Mouse (Mus musculus) neural tube, embryonic 12.5 days (tissue): Measurements from ENCODE around the gene Adcy6. TPM values are rescaled to one million over a fixed set of nuclear protein-coding genes. Genes with fewer than 3 reads are reported as not detected.

ENCODE experiments used
- ATAC-seq: fragments of 200-750 bp; cut with Nextera tagmentation; 2 replicates; pipeline ENCODE4 v1.8.0; 2017; ENCODE audit warnings: low read depth, mild to moderate bottlenecking, moderate TSS enrichment, moderate library complexity; ENCODE audit not compliant: low FRiP score
- H3K27ac ChIP-seq: fragments of 300-500 bp; sonication (generic); 2 replicates; pipeline ENCODE4 v1.5.1; 2016
- H3K27me3 ChIP-seq: fragments of 300-500 bp; sonication (generic); replicated peaks from 2 replicates; pipeline ENCODE4 v1.6.1; 2016; ENCODE audit warnings: mild to moderate bottlenecking
- H3K36me3 ChIP-seq: fragments of 300-500 bp; sonication (generic); 2 replicates; pipeline ENCODE4 v1.6.1; 2016; ENCODE audit warnings: mild to moderate bottlenecking
- H3K4me1 ChIP-seq: fragments of 300-500 bp; sonication (generic); 2 replicates; pipeline ENCODE4 v1.6.1; 2016
- H3K4me2 ChIP-seq: fragments of 300-500 bp; sonication (generic); replicated peaks from 2 replicates; pipeline ENCODE4 v1.6.1; 2016; ENCODE audit warnings: mild to moderate bottlenecking
- H3K4me3 ChIP-seq: fragments of 300-500 bp; sonication (generic); 2 replicates; pipeline ENCODE4 v1.5.1; 2016
- H3K9ac ChIP-seq: fragments of 300-500 bp; sonication (generic); 2 replicates; pipeline ENCODE4 v1.6.1; 2016; ENCODE audit warnings: mild to moderate bottlenecking
- H3K9me3 ChIP-seq: fragments of 300-500 bp; sonication (generic); 2 replicates; pipeline ENCODE4 v1.6.1; 2016; ENCODE audit warnings: mild to moderate bottlenecking
- WGBS: fragments of 180-500 bp; shearing (Covaris S2); methylation state at CpG from one replicate; pipeline ENCODE4 v1.1.7; 2016; 5-methylcytosine and 5-hydroxymethylcytosine counted together
- polyA plus RNA-seq: library from polyadenylated mRNA; unstranded; fragments of >200 nt; fragmentation: Nextera tagmentation; extraction: Ambion mirVana; gene quantifications from 2 replicates; pipeline ENCODE4 v1.2.1, GENCODE M21; 2016

The Adcy6 gene
- 14.5 and 16.3 TPM in 2 replicates for polyA plus RNA-seq

DNA sequence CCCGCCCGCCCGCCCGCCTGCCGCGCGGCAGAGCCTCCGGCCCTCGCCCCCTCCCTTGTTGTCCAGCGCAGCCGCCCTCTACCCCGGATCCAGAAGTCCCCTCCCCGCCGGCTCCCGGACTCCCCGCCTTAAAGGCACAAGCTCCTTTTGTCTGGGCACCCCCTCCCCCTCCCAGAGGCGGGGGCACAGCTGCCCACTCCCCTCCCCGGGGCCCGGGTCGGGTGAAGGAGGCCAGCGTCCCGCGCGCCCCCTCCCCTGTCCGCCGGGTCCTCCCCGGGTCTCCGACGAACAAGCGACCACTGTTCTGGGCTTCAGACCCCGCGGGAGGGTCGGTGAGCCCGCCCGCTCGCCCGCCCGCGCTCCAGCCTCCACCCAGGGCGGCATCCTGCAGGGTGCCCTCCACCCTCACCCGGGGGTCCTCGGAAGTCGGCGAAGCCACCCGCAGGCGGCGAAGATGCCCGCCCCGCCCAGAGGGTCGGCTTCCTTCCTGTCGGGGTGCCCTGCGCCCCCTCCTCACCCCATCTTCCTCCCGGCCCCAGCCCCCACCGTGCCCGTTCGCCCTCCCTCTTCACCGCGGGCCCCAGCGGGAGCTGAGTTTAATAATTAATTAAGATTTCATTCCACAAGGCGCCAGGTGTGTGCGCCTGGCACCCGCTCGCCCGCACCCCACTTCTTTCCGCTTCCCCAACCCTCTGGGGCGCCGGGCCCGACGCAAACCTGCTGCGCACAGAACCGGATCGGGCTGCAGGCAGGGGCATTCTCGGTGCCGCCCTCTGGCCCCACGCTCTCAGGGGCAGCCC is at the start of gene Adcy6:
TSS of gene Adcy6 (minus strand) at position 746 of the 800 bp plus-strand sequence.
- H3K4me3 ChIP-seq, result peak within 1 kb of the TSS; percentile 80
- H3K4me2 ChIP-seq, result peak within 1 kb of the TSS; percentile 77
- H3K9ac ChIP-seq, result peak within 1 kb of the TSS; percentile 86
- H3K36me3 ChIP-seq, result peaks cover under 1% of the 10 kb centered on the region; the same call in 1 of the 2 replicates
- peaks cover 27% of the 10 kb centered on the region for H3K4me1 ChIP-seq
- WGBS, result under 1% methylated on average over 69 of the region's 75 CpGs
- no peaks in the 10 kb centered on the region for H3K9me3 ChIP-seq
- H3K27ac ChIP-seq, result peak within 1 kb of the TSS; percentile 77
- H3K27me3 ChIP-seq, result no peaks in the 10 kb centered on the region
- peak; percentile 81 for ATAC-seq

DNA sequence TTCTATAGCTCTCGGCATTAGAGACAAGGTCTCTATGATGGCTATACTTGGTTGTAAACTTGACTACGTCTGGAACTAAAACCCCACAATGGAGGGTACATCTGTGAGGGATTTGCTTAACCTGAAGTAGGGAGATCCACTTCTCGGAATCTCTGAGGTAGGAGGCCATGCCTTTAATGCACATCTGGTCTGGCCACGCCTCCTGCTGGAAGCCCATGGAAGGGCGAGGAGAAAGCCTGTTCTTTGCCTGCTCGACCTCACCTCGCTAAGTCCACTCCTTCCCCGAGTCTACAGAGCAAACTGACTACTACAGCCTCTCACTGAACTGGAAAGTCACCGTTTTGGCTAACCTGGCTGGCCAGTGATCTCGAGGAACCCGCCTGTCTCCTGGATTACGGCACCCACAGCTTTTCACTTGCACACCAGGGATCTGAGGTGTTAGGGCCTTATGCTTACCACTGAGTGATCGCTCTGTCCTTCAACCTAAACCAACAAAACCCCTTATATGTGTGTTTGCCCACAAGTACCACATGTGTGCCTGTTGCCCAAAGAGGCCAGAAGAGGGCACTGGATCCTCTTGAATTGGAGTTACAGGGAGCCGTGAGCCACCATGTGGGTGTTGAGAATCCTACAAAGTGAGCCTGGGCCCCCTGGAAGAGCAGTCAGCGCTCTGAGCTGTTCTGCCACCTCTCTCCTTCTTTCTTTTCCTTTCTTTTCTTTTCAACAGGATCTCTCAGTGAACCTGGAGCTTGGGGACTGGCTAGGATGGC is 47.3 kb upstream of the Adcy6 start:
- Histone ChIP-seq H3K9me3 (no peaks in the 10 kb centered on the region), H3K4me3 (no peak overlapping the region), H3K4me2 (no peak overlapping the region), H3K9ac (no peak overlapping the region), H3K36me3 (peaks cover 69% of the 10 kb centered on the region), H3K4me1 (no peaks in the 10 kb centered on the region), H3K27ac (no peak overlapping the region), H3K27me3 (no peaks in the 10 kb centered on the region)
- ATAC-seq, result no peak
- 85% methylated on average over 15 of the region's 15 CpGs for WGBS

DNA sequence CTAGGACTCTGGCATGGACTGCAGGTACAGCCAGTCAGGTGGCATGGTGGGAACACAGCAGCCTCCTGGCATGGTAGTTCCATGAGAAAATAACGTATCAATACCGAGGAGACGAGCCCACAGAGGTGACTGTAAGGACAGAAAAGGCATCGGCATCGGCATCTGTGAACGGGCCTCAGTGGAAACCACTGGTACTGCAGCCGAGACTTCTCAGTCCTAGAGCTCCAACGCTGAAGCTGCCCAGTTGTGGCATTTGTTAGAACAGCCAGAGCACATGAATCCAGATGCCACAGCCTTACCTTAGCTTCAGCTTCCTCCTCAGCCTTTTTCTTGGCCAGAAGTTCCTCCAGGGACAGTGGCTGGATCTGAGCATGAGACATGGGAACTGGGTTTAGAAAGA is 42.3 kb upstream of the Adcy6 start:
- Histone ChIP-seq H3K27me3 (no peaks in the 10 kb centered on the region), H3K4me3 (no peak overlapping the region), H3K9me3 (no peaks in the 10 kb centered on the region), H3K27ac (no peak overlapping the region), H3K9ac (no peak overlapping the region), H3K36me3 (peaks cover 95% of the 10 kb centered on the region), H3K4me2 (no peak overlapping the region), H3K4me1 (no peaks in the 10 kb centered on the region)
- no peak for ATAC-seq
- 95% methylated on average over 8 of the region's 8 CpGs for WGBS

GRCm38 (mm10) chr15:98651431-98651830 is 41.6 kb upstream of the Adcy6 start:
- no peaks in the 10 kb centered on the region for H3K4me1 ChIP-seq
- H3K9me3 ChIP-seq, result no peaks in the 10 kb centered on the region
- no peak for ATAC-seq
- H3K4me2 ChIP-seq, result no peak overlapping the region
- 91% methylated on average over 15 of the region's 15 CpGs for WGBS
- no peak overlapping the region for H3K4me3 ChIP-seq
- no peaks in the 10 kb centered on the region for H3K27me3 ChIP-seq
- peaks cover 95% of the 10 kb centered on the region for H3K36me3 ChIP-seq
- H3K27ac ChIP-seq, result no peak overlapping the region
- no peak overlapping the region for H3K9ac ChIP-seq

GRCm38 (mm10) chr15:98648071-98648470 is 38.2 kb upstream of the Adcy6 start:
- Histone ChIP-seq H3K4me2 (no peak overlapping the region), H3K27me3 (no peaks in the 10 kb centered on the region), H3K4me1 (no peaks in the 10 kb centered on the region), H3K4me3 (no peak overlapping the region), H3K36me3 (peaks cover 99% of the 10 kb centered on the region), H3K9ac (no peak overlapping the region), H3K9me3 (no peaks in the 10 kb centered on the region), H3K27ac (no peak overlapping the region)
- ATAC-seq, result no peak
- 97% methylated on average over 3 of the region's 3 CpGs for WGBS

GRCm38 (mm10) chr15:98647308-98647707 is 37.4 kb upstream of the Adcy6 start:
- no peak overlapping the region for H3K27ac ChIP-seq
- no peak overlapping the region for H3K4me3 ChIP-seq
- WGBS, result 90% methylated on average over 10 of the region's 10 CpGs
- no peaks in the 10 kb centered on the region for H3K4me1 ChIP-seq
- peaks cover 99% of the 10 kb centered on the region for H3K36me3 ChIP-seq
- no peak overlapping the region for H3K9ac ChIP-seq
- no peaks in the 10 kb centered on the region for H3K9me3 ChIP-seq
- H3K4me2 ChIP-seq, result no peak overlapping the region
- H3K27me3 ChIP-seq, result no peaks in the 10 kb centered on the region
- ATAC-seq, result no peak

- no peak for ATAC-seq
- no peaks in the 10 kb centered on the region for H3K4me1 ChIP-seq
- WGBS, result 89% methylated on average over 8 of the region's 8 CpGs
- no peaks in the 10 kb centered on the region for H3K9me3 ChIP-seq
- H3K4me3 ChIP-seq, result no peak overlapping the region
- no peak overlapping the region for H3K27ac ChIP-seq
- H3K27me3 ChIP-seq, result no peaks in the 10 kb centered on the region
- no peak overlapping the region for H3K4me2 ChIP-seq
- peaks cover 99% of the 10 kb centered on the region for H3K36me3 ChIP-seq
- H3K9ac ChIP-seq, result 0 out of 2 replicates have a peak overlapping the region, but pooled peaks have one; percentile 21
Observed at GRCm38 (mm10) chr15:98646737-98647136, 36.9 kb upstream of the Adcy6 start.

GRCm38 (mm10) chr15:98645057-98646026 is 35.5 kb upstream of the Adcy6 start:
- Histone ChIP-seq H3K36me3 (peaks cover 99% of the 10 kb centered on the region), H3K27ac (no peak overlapping the region), H3K4me3 (no peak overlapping the region), H3K9me3 (no peaks in the 10 kb centered on the region), H3K9ac (no peak overlapping the region), H3K27me3 (no peaks in the 10 kb centered on the region), H3K4me1 (no peaks in the 10 kb centered on the region), H3K4me2 (no peak overlapping the region)
- 94% methylated on average over 24 of the region's 24 CpGs for WGBS
- no peak for ATAC-seq

DNA sequence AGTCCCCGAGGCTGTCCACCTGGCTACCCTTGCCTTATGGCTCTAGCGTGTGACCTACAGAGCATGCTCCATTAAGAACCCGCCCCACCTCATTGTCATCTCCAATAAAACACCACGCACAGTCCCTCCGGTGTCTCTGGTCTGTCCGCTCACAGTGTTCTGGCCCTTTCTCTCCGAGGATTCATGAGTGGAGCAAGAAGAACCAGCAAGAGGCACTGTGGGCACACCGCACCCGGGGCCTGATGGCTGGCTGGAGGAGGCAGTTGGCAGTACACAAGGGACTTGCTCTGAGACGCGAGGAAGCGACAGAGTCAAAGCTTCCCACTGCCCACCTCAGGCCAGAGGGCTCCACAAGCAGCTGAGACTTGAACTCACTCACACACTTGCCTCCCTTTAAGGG is 34.5 kb upstream of the Adcy6 start:
- peaks cover 99% of the 10 kb centered on the region for H3K36me3 ChIP-seq
- no peaks in the 10 kb centered on the region for H3K4me1 ChIP-seq
- WGBS, result 89% methylated on average over 12 of the region's 12 CpGs
- H3K9ac ChIP-seq, result no peak overlapping the region
- H3K27ac ChIP-seq, result no peak overlapping the region
- H3K4me2 ChIP-seq, result no peak overlapping the region
- H3K9me3 ChIP-seq, result no peaks in the 10 kb centered on the region
- H3K27me3 ChIP-seq, result no peaks in the 10 kb centered on the region
- ATAC-seq, result no peak
- no peak overlapping the region for H3K4me3 ChIP-seq

DNA sequence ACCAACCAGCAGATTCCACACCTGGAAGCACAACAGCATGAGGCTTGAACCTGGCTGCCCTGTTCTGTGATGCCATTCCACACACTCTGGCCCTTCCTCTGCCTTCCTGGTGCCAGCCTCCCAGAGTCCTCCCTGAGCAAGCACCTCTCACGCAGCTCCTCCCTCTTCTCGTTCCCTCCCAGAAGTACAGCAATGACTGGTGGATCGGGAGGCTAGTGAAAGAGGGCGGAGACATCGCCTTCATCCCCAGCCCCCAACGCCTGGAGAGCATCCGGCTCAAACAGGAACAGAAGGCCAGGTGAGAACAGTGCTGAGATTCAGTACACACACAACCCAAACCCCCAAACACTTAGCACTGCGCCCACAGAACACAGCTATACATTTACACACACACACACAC is 30.3 kb upstream of the Adcy6 start:
- WGBS, result 39% methylated on average over 8 of the region's 8 CpGs
- peaks cover 9% of the 10 kb centered on the region; the same call in 1 of the 2 replicates for H3K27me3 ChIP-seq
- H3K36me3 ChIP-seq, result peaks cover 59% of the 10 kb centered on the region
- H3K4me3 ChIP-seq, result no peak overlapping the region
- no peaks in the 10 kb centered on the region for H3K9me3 ChIP-seq
- H3K9ac ChIP-seq, result no peak overlapping the region
- H3K4me2 ChIP-seq, result no peak overlapping the region
- H3K4me1 ChIP-seq, result peaks cover 27% of the 10 kb centered on the region
- no peak overlapping the region for H3K27ac ChIP-seq
- ATAC-seq, result no peak

DNA sequence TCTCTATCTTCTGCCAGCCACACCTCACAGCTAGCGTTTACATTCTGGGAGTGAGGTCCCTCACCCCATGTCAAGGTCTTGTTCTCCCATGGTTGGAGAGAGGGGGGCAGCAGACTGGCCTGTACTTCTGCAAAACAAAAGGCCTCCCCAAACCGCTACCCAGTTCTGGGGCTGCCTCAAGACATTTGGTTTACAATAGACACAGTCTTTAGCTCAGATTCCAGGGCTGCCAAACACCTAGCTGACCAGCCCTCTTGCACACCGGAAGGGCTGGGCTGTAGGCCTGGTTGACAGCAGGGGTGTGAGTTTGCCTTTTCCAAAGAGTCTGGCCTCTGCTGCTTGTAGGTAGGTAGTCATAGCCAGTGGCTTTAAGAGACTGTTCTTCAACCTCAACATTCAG is 27.3 kb upstream of the Adcy6 start:
- Histone ChIP-seq H3K4me2 (peak overlapping the region; percentile 81), H3K9ac (no peak overlapping the region), H3K36me3 (peaks cover 31% of the 10 kb centered on the region), H3K27me3 (peaks cover 22% of the 10 kb centered on the region), H3K4me3 (no peak overlapping the region), H3K4me1 (peaks cover 51% of the 10 kb centered on the region), H3K9me3 (no peaks in the 10 kb centered on the region), H3K27ac (no peak overlapping the region)
- 29% methylated on average over 3 of the region's 3 CpGs for WGBS
- no peak for ATAC-seq
